19 mouse cellular contexts compared by ENCODE assay signal in genomic region chrX:57282184-57282583, GRCm38 (mm10).
"Had no signal": no experiment of that assay in that cellular context is flagged by ENCODE, and none has a peak within 500 bp of the region (broad histone marks: within the 10 kb centered on the region; RNA-seq: fewer than 3 reads in every experiment).

No protein-coding gene starts in this region.

- H3K4me1 ChIP-seq: liver, embryonic 15.5 days; midbrain, embryonic 15.5 days; neural tube, embryonic 15.5 days had no signal

- H3K27me3 ChIP-seq: liver, embryonic 15.5 days; midbrain, embryonic 12.5 days; midbrain, embryonic 15.5 days; neural tube, embryonic 13.5 days; neural tube, embryonic 15.5 days had no signal

- H3K9ac ChIP-seq: liver, embryonic 15.5 days; liver, postnatal 0 days; lung, embryonic 14.5 days; midbrain, embryonic 12.5 days; midbrain, embryonic 15.5 days; neural tube, embryonic 13.5 days; neural tube, embryonic 15.5 days had no signal

- H3K9me3 ChIP-seq: liver, embryonic 15.5 days; midbrain, embryonic 10.5 days; midbrain, embryonic 12.5 days; midbrain, embryonic 15.5 days; neural tube, embryonic 13.5 days; neural tube, embryonic 15.5 days had no signal

- H3K4me3 ChIP-seq: liver, embryonic 15.5 days; midbrain, embryonic 10.5 days; midbrain, embryonic 12.5 days; midbrain, embryonic 15.5 days; myocyte; neural tube, embryonic 13.5 days; neural tube, embryonic 15.5 days had no signal

- H3K27ac ChIP-seq: liver, embryonic 15.5 days; midbrain, embryonic 10.5 days; midbrain, embryonic 12.5 days; midbrain, embryonic 15.5 days; neural tube, embryonic 13.5 days; neural tube, embryonic 15.5 days had no signal

- ATAC-seq: liver, postnatal 0 days; midbrain, embryonic 15.5 days had no signal

- H3K36me3 ChIP-seq: liver, embryonic 15.5 days; midbrain, embryonic 10.5 days; midbrain, embryonic 12.5 days; midbrain, embryonic 15.5 days; neural tube, embryonic 13.5 days; neural tube, embryonic 15.5 days had no signal

- DNase-seq: liver, postnatal 0 days; lung, embryonic 14.5 days; lung, postnatal 10 days; lung, postnatal 4 days; retina, postnatal 1 day; right cerebral cortex, adult 18-20 months; right cerebral cortex, postnatal 25 days; right cerebral cortex, postnatal 4 days; spleen, adult 18-20 months; thymus, adult 18-20 months; thymus, postnatal 14 days; thymus, postnatal 36 days had no signal

- H3K4me2 ChIP-seq: liver, embryonic 15.5 days; lung, embryonic 14.5 days; midbrain, embryonic 12.5 days; midbrain, embryonic 15.5 days; neural tube, embryonic 13.5 days; neural tube, embryonic 15.5 days had no signal
